Mouse (Mus musculus) stomach, postnatal 0 days (tissue): ENCODE measurements around the gene Atxn1l.

Experiments
- CTCF ChIP-seq: IDR thresholded peaks from 2 replicates; pipeline ENCODE4 v1.5.1; 2016; ENCODE audit warnings: antibody characterized with exemption, low read depth, mild to moderate bottlenecking, moderate library complexity
- EP300 ChIP-seq: optimal IDR thresholded peaks from 2 replicates; pipeline ENCODE3; 2016; ENCODE audit warnings: antibody characterized with exemption

GRCm38 (mm10) chr8:109682120-109682519 lies 55.4 kb downstream of the Atxn1l start:
- no peak for TF ChIP-seq EP300
- TF ChIP-seq CTCF = no peak
